Mouse (Mus musculus): Measurements from ENCODE around the gene Gck.

DNA sequence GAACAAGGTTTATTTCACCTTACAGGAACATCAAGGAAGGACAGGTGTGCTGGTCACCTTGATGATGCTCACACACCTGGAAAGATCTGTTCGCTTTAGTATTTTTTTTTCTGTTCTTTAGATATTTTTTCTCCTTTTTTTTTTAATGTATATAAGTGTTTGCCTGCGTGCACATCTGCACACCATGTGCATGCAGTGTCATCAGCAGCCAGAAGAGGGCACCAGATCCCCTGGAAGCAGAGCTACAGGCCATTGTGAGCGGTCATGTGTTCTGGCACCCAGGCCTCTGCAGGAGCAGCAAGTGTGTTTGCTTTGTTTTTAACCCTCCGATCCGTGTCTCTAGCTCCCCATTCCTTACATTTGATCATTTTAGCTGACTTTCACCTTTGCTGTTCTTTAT lies 70.0 kb downstream of the Gck start:
- TF ChIP-seq CTCF (IDR thresholded peaks at IDR 0.05) (peak; percentile 78), EP300 (IDR thresholded peaks at IDR 0.05) (no peak)
